Mouse (Mus musculus) gastrocnemius, adult 18-20 months (tissue): ENCODE data around the gene Prm3. TPM values are rescaled to one million over a fixed set of nuclear protein-coding genes. Genes with fewer than 3 reads are reported as not detected.
"Not testable (repeated sequence)": the region's sequence is repeated elsewhere in the genome, so short reads cannot be mapped to it uniquely, and the experiment has no call there.

Experiments
- DNase-seq: peaks from one replicate; pipeline ENCODE4 v3.0.0; 2021; ENCODE audit warnings: low spot score
- total RNA-seq, 2 experiments: library from RNA; stranded (reverse); gene quantifications; 2 replicates each; pipeline ENCODE4 v1.2.3; 2021

Prm3 gene
- total RNA-seq, 2 experiments from 2014 or later: not detected

DNA sequence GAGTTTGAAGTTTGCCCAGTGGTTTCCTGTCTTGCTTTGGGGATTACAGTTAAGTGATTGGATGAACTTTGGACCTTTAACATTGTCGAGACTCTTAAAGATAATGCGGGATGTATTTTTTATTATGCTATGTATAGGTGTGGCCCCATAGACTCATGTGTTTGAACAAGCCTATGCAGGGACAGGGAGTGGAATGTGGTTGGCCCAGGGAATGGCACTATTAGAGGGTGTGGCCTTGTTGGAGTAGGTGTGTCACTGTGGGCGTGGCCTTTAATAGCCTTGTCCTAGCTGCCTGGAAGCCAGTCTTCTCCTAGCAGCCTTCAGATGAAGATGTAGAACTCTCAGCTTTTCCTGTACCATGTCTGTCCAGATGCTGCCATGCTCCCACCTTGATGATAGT is 11.7 kb upstream of the Prm3 start:
- DNase-seq: not testable (repeated sequence)

DNA sequence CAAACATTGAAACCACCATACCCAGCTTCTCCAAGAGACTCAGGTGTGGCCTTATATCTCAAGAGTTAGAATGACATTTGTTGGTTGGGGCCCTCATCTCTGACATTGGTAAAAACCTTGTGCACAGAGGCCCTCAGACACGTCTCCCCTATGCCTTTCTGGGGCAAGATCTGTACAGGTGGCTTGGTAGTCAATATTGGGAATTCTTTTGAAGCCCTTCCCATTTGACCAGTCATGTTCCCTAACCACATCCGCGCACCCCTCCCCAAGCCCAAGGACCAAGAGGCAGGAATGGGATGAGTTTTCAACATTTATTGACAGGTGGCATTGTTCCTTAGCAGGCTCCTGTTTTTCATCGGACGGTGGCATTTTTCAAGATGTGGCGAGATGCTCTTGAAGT is 5.3 kb upstream of the Prm3 start, which contains the start of gene Prm2:
Prm2 (minus strand) TSS at position 101 of the 400 bp plus-strand sequence.
- DNase-seq: no peak

DNA sequence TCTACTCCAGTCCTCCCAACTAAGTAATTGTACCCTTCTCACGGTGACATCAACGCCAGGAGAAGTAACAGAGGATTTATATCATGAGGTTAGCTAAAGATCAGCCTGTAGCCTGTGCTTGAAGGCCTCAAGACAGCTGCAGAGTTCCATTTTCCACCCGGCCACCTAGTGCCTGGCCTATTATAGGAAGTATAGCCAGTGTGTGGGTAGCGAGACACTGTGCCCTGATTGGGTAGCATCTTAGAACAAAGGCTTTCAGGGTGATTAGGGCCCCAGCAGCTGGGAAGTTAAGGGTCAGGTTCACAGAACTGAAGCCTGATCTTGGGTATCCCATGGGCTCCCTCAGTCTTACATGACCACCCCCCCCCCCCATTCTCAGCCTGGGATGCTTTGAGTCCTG is 1.8 kb downstream of the Prm3 start:
- no peak for DNase-seq

DNA sequence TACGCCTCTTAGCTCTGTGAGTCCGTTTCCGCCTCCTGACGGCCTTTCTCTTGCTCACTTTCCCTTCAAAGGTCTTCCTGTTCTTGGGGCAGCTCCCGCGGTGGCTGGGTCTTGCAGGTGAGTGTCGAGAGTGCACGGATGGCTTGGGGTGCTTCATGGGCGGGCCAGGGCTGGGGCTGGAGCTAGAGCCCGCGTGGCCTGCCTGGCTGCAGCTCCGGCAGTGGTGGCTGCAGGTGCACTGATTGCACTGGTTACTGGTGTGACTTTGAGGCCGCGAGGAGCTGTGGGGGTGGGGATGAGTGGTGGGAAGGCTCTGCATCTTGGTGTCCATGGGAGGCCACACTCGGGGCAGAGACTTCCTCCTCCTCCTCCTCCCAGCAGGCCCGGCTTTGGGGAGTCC is 2.4 kb downstream of the Prm3 start, which contains the start of gene Tnp2:
Tnp2 (minus strand) TSS at position 390 of the 400 bp plus-strand sequence.
- no peak for DNase-seq

DNA sequence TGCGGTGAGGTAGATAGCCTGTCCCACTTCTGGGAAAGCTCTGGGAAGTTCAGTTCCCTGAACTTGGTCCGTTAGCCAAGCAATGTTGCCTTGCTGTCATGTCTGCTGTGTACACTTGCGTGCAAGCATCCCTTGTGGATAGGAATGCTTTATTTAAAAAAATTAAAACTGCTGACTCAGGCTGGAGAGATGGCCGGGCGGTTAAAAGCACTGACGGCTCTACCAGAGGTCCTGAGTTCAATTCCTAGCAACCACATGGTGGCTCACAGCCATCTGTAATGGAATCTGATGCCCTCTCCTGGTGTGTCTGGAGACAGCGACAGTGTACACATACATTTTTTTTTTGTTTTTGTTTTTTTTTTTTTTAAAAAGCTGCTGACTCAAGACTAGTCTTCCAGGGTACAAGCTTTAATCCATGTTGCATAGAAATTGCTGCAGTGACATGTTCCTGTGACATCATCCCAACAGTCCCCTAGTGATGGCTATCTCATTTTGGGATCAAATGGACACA is 3.1 kb downstream of the Prm3 start:
- DNase-seq: no peak

DNA sequence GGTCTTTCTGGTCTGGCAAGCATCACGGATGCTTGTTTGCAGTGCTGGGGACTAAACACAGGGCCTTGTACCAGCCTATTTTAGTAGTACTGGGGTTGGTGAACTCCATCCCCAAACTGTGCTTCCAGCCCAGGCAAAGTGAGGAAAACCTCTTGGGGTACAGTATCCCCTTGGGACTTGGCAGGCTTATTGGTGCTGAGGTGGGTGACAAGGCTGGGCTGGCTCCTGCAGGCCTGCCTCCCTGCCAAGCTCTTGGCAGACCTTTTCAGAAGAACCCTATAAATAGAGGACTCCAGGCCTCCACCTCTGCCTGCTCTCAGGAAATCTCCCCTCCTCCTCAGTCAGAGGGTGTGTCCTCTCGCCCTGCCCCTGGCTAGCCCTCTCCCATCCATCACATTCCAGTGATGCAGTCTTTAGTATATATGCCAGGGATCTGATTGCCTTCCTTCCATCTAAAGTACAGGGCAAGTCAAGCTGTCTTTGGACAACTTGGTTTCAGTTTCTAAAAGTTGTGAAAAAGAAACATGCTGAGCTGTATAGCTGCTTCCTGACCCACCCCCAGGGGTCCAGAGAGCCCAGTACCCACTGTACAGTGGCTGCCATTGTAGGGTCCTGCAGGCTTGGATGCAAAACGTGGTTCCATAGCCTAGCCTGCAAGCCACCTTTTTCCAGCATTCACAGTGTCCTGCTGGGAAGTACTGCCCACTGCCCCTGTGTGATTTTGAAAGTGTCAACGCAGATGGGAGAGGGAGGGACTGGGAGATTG is 3.7 kb downstream of the Prm3 start:
- DNase-seq: peak; percentile 55

DNA sequence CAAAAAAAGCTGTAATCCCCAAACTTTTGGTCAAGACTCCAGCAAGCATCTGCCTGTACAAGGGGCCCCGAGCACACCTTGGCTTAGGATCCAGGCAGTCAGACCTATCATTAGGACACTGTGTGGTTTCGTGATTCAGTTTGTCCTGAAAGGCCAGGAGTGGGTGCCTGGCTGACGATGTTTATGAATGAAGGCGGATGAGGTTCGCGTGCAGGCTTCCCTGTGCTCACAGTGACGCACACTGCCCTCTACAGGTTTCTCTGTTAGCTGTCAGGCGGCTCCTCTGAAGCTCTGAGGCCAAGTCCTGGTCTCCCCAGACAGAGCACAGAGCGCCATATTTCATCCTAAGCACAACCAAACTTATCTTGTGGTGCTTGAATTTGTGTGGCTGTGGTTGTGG is 4.4 kb downstream of the Prm3 start:
- peak; percentile 88 for DNase-seq

DNA sequence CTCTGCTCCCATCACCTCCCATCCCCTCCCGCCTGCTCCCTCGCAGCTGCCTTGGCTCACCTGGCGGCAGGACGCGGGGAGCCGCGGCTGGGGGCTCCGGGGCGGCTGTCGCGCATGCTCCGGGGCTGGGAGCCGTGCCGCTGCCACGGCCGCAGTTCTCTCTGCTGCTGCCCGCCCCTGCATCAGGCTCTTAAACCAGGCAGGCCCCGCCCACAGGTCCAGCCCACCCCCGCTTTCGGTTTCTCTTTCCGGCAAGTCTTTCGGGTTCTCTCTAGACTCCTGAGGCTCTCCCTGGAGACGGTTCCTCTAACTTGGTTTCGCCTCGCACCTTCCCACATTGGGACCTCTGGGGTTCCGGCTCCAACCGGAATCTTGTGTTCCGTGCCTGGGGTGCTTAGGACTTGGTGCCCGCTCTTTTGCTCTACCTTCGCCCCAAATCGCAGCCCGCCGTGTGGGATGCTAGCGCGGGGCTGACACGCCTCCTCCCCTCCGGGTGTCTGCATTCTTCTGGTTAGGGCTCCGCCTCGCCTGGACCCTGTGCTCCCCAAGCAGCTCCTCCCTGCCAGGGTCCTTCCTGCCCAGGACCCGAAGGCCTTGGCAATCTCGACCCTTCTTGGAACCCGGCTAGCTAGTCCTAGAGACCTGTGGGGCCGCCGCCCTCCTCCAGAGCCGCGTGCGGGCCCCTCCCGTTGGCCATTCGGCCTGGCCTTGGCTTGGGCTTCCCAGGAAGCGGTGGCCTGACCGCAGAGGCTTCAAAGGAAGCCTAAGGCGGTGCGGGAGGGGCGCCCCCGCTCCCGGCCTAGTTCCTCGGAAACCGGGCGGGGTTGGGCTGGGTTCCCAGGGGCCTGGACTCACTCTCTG is 5.1 kb downstream of the Prm3 start, which contains the start of gene Socs1:
Socs1 (minus strand) TSS at position 166 of the 861 bp plus-strand sequence.
- peak; percentile 80 for DNase-seq

DNA sequence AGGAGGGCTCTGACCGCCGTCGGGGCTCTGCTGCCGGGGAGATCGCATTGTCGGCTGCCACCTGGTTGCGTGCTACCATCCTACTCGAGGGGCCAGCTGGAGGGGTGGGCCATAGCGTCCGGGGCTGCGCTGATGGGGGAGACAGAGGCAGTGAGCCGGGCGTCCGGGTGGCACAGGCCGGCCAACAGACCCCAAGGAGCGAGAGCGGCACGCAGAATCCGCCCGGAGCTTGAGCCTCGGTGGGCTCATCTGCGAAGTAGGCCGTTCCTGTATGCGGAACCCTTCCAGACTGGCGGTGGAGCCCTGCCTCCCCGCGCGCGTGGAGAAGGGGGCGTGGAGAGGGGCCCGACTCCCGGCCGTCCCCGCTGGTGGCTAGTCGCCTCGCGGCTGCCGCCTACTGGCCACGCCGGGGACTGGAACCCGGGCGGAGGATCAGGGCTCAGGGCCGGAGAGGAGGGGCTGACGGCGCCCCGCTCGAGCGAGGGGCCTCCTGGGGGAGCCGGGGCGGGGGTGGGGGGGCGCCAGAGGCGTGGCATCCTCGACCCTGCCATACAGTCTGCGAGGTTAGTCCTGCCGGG is 5.8 kb downstream of the Prm3 start:
- DNase-seq: peak; percentile 91

DNA sequence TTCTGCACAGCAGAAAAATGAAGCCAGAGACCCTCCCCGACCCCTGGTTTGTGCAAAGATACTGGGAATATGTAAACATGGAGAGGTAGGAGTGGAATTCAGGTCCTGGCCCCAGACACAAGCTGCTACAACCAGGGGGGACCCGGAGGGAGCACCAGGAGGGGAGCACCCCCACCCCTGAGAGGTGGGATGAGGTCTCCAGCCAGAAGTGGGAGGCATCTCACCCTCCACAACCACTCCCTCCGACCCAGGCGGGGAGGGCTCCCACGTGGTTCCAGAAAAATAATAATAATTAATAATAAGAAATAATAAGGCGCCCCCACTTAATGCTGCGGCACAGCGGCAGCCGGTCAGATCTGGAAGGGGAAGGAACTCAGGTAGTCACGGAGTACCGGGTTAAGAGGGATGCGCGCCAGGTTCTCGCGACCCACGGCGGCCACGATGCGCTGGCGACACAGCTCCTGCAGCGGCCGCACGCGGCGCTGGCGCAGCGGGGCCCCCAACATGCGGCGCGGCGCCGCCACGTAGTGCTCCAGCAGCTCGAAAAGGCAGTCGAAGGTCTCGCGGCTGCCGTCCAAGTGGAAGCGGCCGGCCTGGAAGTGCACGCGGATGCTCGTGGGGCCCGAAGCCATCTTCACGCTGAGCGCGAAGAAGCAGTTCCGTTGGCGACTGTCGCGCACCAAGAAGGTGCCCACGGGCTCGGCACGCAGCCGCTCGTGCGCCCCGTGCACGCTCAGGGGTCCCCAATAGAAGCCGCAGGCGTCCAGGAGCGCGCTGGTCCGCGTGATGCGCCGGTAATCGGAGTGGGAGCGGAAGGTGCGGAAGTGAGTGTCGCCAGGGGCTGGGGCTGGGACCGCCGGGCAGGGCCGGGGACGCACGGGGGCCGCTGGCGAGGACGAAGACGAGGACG is 6.6 kb downstream of the Prm3 start:
- no peak for DNase-seq

DNA sequence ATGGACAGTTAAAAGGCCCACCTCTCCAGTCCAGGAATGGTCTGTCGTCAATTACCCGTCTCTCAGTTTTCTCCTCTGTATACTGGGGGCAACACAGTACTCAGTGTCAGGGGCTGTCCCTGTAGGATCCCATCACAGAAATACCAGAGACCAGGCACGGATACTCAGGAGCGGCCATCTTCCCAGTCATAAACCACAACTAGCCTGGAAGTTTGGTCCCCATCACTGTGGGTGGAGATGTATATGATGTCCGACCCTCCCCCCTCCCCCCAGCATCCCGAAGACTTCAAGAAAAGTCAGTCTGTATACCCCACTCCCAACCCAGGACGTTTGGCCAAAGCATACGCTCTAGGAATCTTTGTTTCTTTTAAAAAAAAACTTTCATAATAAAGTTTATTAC is 7.3 kb downstream of the Prm3 start:
- no peak for DNase-seq

DNA sequence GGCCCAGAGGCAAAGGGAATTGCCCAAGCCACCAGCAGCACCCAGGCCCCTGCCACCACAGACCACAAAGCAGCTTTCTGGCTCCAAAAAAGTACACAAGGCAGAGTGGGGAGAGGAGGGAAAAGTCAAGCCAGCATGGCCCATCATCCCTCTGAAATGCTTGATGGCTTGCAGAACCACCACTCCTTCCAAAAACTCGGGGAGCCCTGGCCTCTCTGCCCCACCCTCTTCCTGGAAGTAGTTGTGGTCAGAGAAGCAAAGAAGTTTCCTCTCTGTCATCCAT is 7.6 kb downstream of the Prm3 start:
- no peak for DNase-seq

DNA sequence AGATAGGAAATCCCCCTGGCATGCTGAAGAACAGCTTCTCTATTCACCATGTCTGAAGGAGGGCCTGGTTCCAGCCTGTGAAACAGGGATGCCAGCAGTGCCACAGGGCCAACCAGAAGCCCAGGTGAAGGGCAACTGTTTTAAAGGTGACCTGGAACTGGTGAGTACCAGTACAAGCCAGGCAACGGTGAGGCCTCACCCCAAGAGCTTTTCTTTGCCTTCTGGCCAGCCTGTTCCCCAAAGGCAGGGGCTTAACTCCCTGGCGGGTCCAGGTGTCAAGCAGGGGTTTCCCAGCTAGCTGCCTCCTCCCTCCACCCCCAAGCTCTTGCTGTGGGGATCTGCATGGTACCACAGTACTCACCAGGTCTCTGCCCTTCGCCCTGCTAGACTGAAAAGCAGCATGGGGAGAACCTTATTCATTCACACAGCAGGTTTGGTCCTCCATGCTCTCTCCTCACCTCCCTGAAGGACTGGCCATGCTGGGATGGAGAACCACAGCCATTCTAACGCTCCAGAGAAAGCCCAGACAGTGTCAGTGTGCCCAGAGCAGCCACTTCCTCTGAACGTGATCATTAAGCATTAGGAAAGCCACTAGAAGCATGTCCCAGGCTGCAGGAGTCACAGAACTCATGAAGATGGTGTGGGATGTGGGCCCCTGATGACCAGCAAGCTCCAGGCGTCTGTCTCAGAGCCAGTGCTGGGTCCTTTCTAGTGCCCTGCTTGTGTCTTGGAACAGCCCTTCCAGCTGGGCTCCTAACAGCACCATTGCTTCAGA is 8.2 kb downstream of the Prm3 start:
- DNase-seq: no peak

DNA sequence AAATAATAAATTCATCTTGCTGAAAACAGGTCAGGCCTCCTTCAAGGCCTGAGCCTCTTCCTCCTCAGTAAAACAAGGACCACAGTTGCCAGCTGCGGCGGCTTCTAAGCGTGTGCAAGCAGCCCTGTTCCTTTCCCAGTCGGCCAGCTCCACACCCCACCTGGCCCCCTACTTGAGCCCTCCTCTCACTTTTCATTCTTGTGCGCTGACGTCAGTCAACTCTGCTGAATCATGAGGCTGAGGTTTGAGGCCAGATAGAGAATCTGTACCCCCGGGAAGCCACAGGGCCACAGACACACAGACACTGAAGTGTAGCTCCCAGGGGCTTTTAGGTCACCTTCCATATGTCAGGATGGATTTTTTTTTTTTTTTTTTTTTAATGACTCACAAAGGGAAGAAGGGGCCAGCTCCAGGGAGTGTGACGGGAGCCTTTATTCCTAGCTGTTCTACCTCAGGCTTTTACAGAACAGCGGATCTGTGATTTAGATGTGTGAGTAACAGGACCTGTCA is 8.8 kb downstream of the Prm3 start:
- no peak for DNase-seq

DNA sequence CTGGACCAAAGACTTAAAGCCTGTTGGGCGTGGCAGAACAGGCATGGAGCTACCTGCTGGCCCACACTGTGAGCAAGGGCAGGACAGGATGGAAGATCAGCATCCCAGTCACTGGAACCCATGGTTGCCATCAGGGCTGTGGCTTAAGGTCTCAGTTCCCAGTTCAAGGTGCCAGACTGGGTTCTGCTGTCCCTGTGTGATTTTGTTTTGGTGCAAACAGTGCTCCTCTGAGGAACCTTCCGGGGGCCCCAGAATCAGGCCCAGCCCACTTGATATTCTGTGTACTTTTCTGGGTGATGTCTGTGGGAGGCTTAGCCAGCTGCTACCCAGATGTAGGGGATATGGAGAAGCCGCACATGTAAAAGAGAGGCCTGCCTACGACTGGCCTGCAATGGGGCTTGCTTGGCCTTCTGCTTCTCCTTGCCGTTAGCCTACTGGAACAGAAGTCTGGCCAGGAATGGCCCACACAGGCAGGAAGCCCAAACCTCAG is 10.0 kb downstream of the Prm3 start:
- DNase-seq: no peak

DNA sequence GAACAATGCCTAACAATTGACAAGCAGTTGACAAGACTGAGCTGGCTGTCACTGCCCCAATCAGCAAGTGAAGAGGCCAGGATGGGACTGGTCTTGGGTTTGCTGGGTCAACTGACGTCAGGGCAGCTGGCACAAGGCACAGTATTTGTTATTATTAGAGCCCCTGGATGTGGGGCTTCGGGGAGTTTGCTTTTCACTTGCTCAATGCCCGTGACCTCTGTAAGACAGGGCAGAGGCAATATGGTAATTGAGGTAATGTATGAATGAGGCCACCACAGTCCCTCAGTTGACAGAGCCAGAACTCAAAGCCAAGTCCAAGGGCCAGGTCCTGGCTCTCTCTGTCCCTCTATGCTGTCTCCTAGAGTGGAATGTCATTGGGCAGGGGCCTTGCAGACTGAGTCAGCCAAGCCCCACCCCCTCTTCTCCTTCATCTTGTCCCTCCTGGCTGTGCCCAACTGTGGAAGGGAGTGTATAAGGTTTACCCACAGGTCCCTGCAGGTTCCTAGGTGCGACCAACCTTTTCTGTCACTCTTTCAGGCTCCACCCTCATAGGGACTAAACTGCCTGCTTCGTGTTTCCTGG is 13.0 kb downstream of the Prm3 start:
- no peak for DNase-seq

DNA sequence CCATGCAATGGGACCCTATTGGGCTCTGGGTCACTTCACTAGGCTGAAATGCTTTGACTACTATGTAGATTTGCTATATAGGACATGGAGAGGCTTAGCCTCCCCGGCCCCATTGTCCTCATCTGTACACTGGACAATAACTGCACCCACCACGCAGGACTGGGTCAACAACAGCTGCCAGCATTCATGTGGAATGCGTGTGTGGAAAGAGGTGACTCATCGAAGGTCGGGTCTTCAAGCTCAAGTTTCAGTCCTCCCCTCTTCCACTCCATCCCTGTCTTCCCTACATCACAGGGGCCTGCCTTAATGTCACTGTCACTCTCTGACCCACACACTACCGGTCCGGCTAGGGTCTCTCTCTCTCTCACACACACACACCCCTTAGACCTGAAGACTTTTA is 14.4 kb downstream of the Prm3 start:
- no peak for DNase-seq

DNA sequence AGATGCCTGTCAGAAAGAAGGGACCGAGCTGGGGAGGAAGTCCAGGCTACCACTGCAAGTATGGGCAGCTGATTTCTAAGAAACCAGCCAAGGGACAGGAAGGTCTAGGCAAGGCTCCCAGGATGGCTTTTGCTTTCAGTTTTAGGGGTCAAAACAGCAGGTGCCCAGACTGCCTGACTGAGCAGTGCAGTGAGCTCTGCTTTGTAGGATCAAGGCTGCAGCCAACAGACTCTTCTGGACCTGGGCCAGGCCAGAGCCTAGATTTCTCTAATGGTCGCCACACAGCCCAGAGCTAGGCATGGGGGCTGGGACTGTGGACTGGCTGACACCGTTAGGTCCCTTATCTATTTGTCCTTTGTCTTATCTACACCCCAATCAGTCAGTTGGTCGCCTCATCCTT is 16.0 kb downstream of the Prm3 start:
- no peak for DNase-seq

DNA sequence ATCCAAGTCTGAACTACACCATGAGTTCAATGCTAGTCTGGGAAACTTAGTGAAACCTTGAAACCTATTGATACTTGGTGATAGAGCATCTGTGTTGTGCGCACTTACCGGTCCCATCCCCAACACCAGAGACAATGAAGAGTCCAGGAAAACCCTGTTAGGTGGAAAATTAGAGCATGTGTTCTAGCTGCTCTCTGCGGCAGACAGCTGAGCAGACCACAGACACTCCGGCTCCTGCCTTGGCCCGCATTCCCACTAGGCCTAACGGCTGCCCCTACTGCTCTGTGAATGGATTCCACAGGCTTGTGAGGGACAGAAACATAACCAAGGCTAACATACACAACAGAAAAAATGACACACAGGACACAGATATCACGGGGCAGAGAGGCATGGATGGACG is 17.2 kb downstream of the Prm3 start:
- no peak for DNase-seq
